ENCODE assay signal across 17 mouse cellular contexts in the genomic region with DNA sequence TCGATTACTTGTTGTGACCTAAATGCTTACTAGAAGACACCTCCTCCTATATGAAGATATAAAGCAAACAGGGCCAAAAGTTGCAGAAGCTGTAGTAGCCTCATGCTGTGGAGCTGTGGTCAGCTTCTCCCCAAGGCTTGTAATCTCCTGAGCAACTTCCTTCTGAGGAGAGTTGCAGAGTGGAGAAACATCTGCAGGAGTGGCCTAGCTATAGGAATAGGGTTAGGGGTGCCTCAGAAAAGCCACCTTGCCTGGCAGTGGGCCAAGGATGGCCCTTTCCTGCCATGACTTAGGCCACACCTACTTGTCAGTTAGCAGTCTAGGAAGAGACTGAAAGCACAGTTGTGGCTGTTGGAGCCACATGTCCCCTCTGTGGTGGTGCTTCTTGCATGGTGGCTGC.
A peak's percentile ranks its signal among the peaks of the same experiment; 100 is the strongest.
DNase-seq lines count a peak whose midpoint lies in the region; ATAC-seq and TF ChIP-seq lines count a peak whose summit lies in the region.
"Had no signal": no experiment of that assay in that cellular context is flagged by ENCODE, and none has a peak within 500 bp of the region (broad histone marks: within the 10 kb centered on the region; RNA-seq: fewer than 3 reads in every experiment).

No protein-coding gene starts in this region.

- no peak overlapping the region for H3K4me2 ChIP-seq in heart, embryonic 14.5 days (ENCODE audit: low read length)
- no peak overlapping the region for H3K4me2 ChIP-seq in midbrain, embryonic 13.5 days (replicated peaks)
- H3K4me2 ChIP-seq in forebrain, postnatal 0 days (ENCODE audit: low read depth) = no peak overlapping the region
- H3K4me2 ChIP-seq: embryonic facial prominence, embryonic 12.5 days; hindbrain, embryonic 12.5 days had no signal

- WGBS in heart, embryonic 14.5 days = 77% methylated on average over 1 of the region's 1 CpGs
- 13% methylated on average over 1 of the region's 1 CpGs for WGBS in macrophage (ENCODE audit: missing documents)
- WGBS in midbrain, embryonic 13.5 days = 83% methylated on average over 1 of the region's 1 CpGs
- 88% methylated on average over 1 of the region's 1 CpGs for WGBS in forebrain, postnatal 0 days

- no peak overlapping the region for H3K27ac ChIP-seq in heart, embryonic 14.5 days (replicated peaks in 1 of 2; ENCODE audit: control insufficient read depth in 1 of 2, insufficient read depth in 1 of 2, low read depth in 2 of 2, low read length in 2 of 2)
- H3K27ac ChIP-seq in macrophage = peak overlapping the region; percentile 87
- no peak overlapping the region for H3K27ac ChIP-seq in midbrain, embryonic 13.5 days
- no peak overlapping the region for H3K27ac ChIP-seq in forebrain, postnatal 0 days (ENCODE audit: low read depth, low read length)
- H3K27ac ChIP-seq: embryonic facial prominence, embryonic 12.5 days; heart, embryonic 10.5 days; hindbrain, embryonic 12.5 days; midbrain, embryonic 10.5 days had no signal

- no peaks in the 10 kb centered on the region for H3K36me3 ChIP-seq in heart, embryonic 14.5 days (ENCODE audit: control insufficient read depth, insufficient read depth, low read length)
- H3K36me3 ChIP-seq in macrophage (ENCODE audit: inconsistent target) = no peaks in the 10 kb centered on the region
- H3K36me3 ChIP-seq in midbrain, embryonic 13.5 days = no peaks in the 10 kb centered on the region
- no peaks in the 10 kb centered on the region for H3K36me3 ChIP-seq in forebrain, postnatal 0 days (ENCODE audit: insufficient read depth)
- H3K36me3 ChIP-seq: embryonic facial prominence, embryonic 12.5 days; heart, embryonic 10.5 days; hindbrain, embryonic 12.5 days; midbrain, embryonic 10.5 days had no signal

- H3K4me3 ChIP-seq in heart, embryonic 14.5 days (ENCODE audit: control insufficient read depth in 1 of 2, insufficient read depth in 1 of 2, low read depth in 1 of 2, low read length in 2 of 2) = no peak overlapping the region
- H3K4me3 ChIP-seq in macrophage (ENCODE audit: inconsistent target) = no peak overlapping the region
- no peak overlapping the region for H3K4me3 ChIP-seq in midbrain, embryonic 13.5 days (replicated peaks)
- H3K4me3 ChIP-seq in forebrain, postnatal 0 days (ENCODE audit: low read depth, low read length) = no peak overlapping the region
- H3K4me3 ChIP-seq: embryonic facial prominence, embryonic 12.5 days; heart, embryonic 10.5 days; hindbrain, embryonic 12.5 days; midbrain, embryonic 10.5 days had no signal

- DNase-seq in heart, adult 8-10 months (ENCODE audit: low spot score) = no peak
- DNase-seq in thymus, postnatal 14 days = peak; percentile 18
- no peak for DNase-seq in forebrain, postnatal 0 days
- DNase-seq in layer of hippocampus, postnatal 36 days = no peak
- DNase-seq: adrenal gland, adult 2 months; B cell, adult 2 months; kidney, postnatal 14 days; right cerebral cortex, postnatal 25 days had no signal

- no peaks in the 10 kb centered on the region for H3K9me3 ChIP-seq in heart, embryonic 14.5 days (ENCODE audit: control insufficient read depth, low read length)
- no peaks in the 10 kb centered on the region for H3K9me3 ChIP-seq in midbrain, embryonic 13.5 days
- no peaks in the 10 kb centered on the region for H3K9me3 ChIP-seq in forebrain, postnatal 0 days (ENCODE audit: low read length)
- H3K9me3 ChIP-seq: embryonic facial prominence, embryonic 12.5 days; heart, embryonic 10.5 days; hindbrain, embryonic 12.5 days; midbrain, embryonic 10.5 days had no signal

- no peak for TF ChIP-seq CTCF in forebrain, postnatal 0 days (IDR thresholded peaks at IDR 0.05; ENCODE audit: low read depth)

- peak; percentile 21; the same call in 1 of the 2 replicates for ATAC-seq in heart, embryonic 14.5 days (ENCODE audit: insufficient number of reproducible peaks, insufficient read depth, low FRiP score, low read depth)
- peak; percentile 88 for ATAC-seq in granulocyte monocyte progenitor cell, adult 5-6 weeks (replicated peaks; ENCODE audit: poor library complexity, severe bottlenecking)
- ATAC-seq in midbrain, embryonic 13.5 days = no peak
- no peak for ATAC-seq in forebrain, postnatal 0 days
- ATAC-seq: intestine, embryonic 16.5 days had no signal

- peaks cover 4 to 6% of the 10 kb centered on the region in 2 experiments; a peak in 2 of 4 replicates for H3K4me1 ChIP-seq in heart, embryonic 14.5 days (ENCODE audit: control insufficient read depth in 2 of 2, insufficient read depth in 2 of 2, low read length in 2 of 2)
- H3K4me1 ChIP-seq in midbrain, embryonic 13.5 days (replicated peaks) = no peaks in the 10 kb centered on the region
- H3K4me1 ChIP-seq in forebrain, postnatal 0 days (ENCODE audit: insufficient read depth) = no peaks in the 10 kb centered on the region
- H3K4me1 ChIP-seq: embryonic facial prominence, embryonic 12.5 days; heart, embryonic 10.5 days; midbrain, embryonic 10.5 days had no signal

- H3K27me3 ChIP-seq in heart, embryonic 14.5 days (ENCODE audit: control insufficient read depth, insufficient read depth, low read length) = no peaks in the 10 kb centered on the region
- no peaks in the 10 kb centered on the region for H3K27me3 ChIP-seq in midbrain, embryonic 13.5 days
- H3K27me3 ChIP-seq in forebrain, postnatal 0 days (ENCODE audit: insufficient read depth, low read length) = no peaks in the 10 kb centered on the region
- H3K27me3 ChIP-seq: embryonic facial prominence, embryonic 12.5 days; hindbrain, embryonic 12.5 days had no signal

- no peaks in the 10 kb centered on the region; the same call in 1 of the 2 replicates for H3K79me2 ChIP-seq in macrophage (ENCODE audit: inconsistent target)

- H3K9ac ChIP-seq in heart, embryonic 14.5 days (ENCODE audit: low read length) = no peak overlapping the region
- no peak overlapping the region for H3K9ac ChIP-seq in midbrain, embryonic 13.5 days (replicated peaks)
- no peak overlapping the region for H3K9ac ChIP-seq in forebrain, postnatal 0 days
- H3K9ac ChIP-seq: embryonic facial prominence, embryonic 12.5 days; hindbrain, embryonic 12.5 days had no signal

Comparison
In these comparisons a context has a peak if more than half of its experiments do, and no peak if none do; other contexts are left out.
1. ATAC-seq: peak in heart, embryonic 14.5 days (single experiment) and granulocyte monocyte progenitor cell, adult 5-6 weeks (single experiment); none in midbrain, embryonic 13.5 days (single experiment) and forebrain, postnatal 0 days (single experiment).